Mouse (Mus musculus): ENCODE measurements around the gene Sema3b.

- no peak for TF ChIP-seq CTCF (IDR thresholded peaks at IDR 0.05; ENCODE audit: low read depth)
- no peak for TF ChIP-seq EP300 (IDR thresholded peaks at IDR 0.05; ENCODE audit: low read depth)
Observed at GRCm38 (mm10) chr9:107648767-107649166, 39.7 kb upstream of the Sema3b start.
